22 mouse cellular contexts compared by ENCODE assay signal in the genomic region with DNA sequence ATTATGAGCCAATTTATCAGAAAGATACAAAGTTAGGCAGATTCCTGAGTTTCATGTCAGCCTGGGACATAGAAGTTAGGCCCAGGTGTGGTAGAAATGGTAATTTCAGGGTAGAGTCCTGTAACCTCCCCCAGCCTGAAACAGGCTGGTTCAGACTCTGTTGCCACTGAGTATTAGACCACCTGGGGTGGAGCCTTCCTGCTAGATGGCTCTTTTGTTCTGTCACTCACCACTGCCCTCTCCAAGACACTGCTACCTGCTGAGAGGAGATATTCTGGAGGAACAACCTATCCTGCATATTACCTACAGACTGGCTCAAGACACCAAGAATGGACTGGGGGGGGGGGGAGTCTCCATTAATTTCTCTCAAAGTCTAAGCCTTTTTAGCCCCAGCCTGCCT.
DNase-seq lines count a peak whose midpoint lies in the region; TF ChIP-seq lines count a peak whose summit lies in the region.
"Had no signal": no experiment of that assay in that cellular context is flagged by ENCODE, and none has a peak within 500 bp of the region (broad histone marks: within the 10 kb centered on the region; RNA-seq: fewer than 3 reads in every experiment).

No protein-coding gene starts in this region.

- no peaks in the 10 kb centered on the region for H3K9me3 ChIP-seq in ES-E14 (ENCODE audit: control insufficient read depth, insufficient read depth, low read depth, low read length)
- H3K9me3 ChIP-seq: G1E had no signal

- H3K9ac ChIP-seq in ES-E14 (ENCODE audit: insufficient read depth, low read depth, low read length, poor library complexity, severe bottlenecking), result no peak overlapping the region

- no peak overlapping the region for H3K27ac ChIP-seq in ES-E14 (ENCODE audit: insufficient read depth, low read depth, low read length, poor library complexity, severe bottlenecking)

- no peaks in the 10 kb centered on the region for H3K4me1 ChIP-seq in ES-E14 (ENCODE audit: control insufficient read depth in 2 of 2, insufficient read depth in 2 of 2, low read length in 2 of 2, poor library complexity in 1 of 2)

- H3K36me3 ChIP-seq in ES-E14 (ENCODE audit: control insufficient read depth, insufficient read depth, low read length, poor library complexity, severe bottlenecking), result no peaks in the 10 kb centered on the region
- H3K36me3 ChIP-seq: G1E had no signal

- no peak overlapping the region for H3K4me3 ChIP-seq in ES-E14 (ENCODE audit: insufficient read depth in 1 of 2, low read depth in 1 of 2, low read length in 2 of 2, poor library complexity in 1 of 2, severe bottlenecking in 1 of 2)

- DNase-seq in ES-CJ7 (ENCODE audit: low read depth, low spot score) (peak; percentile 79), ES-E14 (ENCODE audit: low read depth, low spot score) (peak; percentile 4), R1 (ENCODE audit: low read depth, low spot score) (peak; percentile 78), ZHBTc4 (ENCODE audit: low read depth, low spot score) (peak; percentile 53)
- DNase-seq in cerebellum, postnatal 10 days, result no peak
- no peak for DNase-seq in left cerebral cortex, adult 11 months (ENCODE audit: low spot score)
- DNase-seq in layer of hippocampus, postnatal 25 days (ENCODE audit: extremely low spot score in 1 of 2, low spot score in 1 of 2), result no peak
- DNase-seq in cerebellum, adult 11-12 months, result no peak
- DNase-seq: adrenal gland, adult 2 months; adrenal gland, adult 8-10 months; adrenal gland, postnatal 10 days; adrenal gland, postnatal 14 days; adrenal gland, postnatal 25 days; adrenal gland, postnatal 36 days; B cell, adult 2 months; cerebellum, adult 11 months; cerebellum, adult 18-20 months; cerebellum, adult 2 months; cerebellum, adult 8-10 months; cerebellum, adult 9-10 months; cerebellum, adult 9-11 months had no signal

- in situ Hi-C loops in ES-E14 (cut with MboI; ENCODE audit: low sequenced_read_pairs in 2 of 2, unreplicated experiment in 2 of 2), result no loop called here

TF ChIP-seq in ES-E14, 5 proteins besides CTCF, POLR2A, EP300 and RAD21:
- no peak for TF ChIP-seq ZC3H11A (IDR thresholded peaks at IDR 0.05; ENCODE audit: borderline replicate concordance, low read depth, low read length)
- TF ChIP-seq MAFK (IDR thresholded peaks at IDR 0.05; ENCODE audit: insufficient read depth, low read depth, low read length), result no peak
- no peak for TF ChIP-seq ZNF384 (IDR thresholded peaks at IDR 0.05; ENCODE audit: low read depth, low read length)
- no peak for TF ChIP-seq HCFC1 (IDR thresholded peaks at IDR 0.05; ENCODE audit: borderline replicate concordance, insufficient read depth, low read length)
- TF ChIP-seq CHD2 (IDR thresholded peaks at IDR 0.05; ENCODE audit: low read depth, low read length), result no peak
TF ChIP-seq in ES-E14: peak in this region for 0.

Comparison
In these comparisons a context has a peak if more than half of its experiments do, and no peak if none do; other contexts are left out.
1. DNase-seq: peak in ES-CJ7 (single experiment), ES-E14 (single experiment), R1 (single experiment) and ZHBTc4 (single experiment); none in cerebellum, postnatal 10 days (0 of 2), left cerebral cortex, adult 11 months (single experiment), layer of hippocampus, postnatal 25 days (0 of 2) and cerebellum, adult 11-12 months (single experiment).